ENCODE assay signal across 15 mouse cellular contexts in genomic region chr7:81131864-81132263, GRCm38 (mm10). TPM values are rescaled to one million over a fixed set of nuclear protein-coding genes. Genes with fewer than 3 reads are reported as not detected.
DNase-seq lines count a peak whose midpoint lies in the region; ATAC-seq and TF ChIP-seq lines count a peak whose summit lies in the region.
"Had no signal": no experiment of that assay in that cellular context is flagged by ENCODE, and none has a peak within 500 bp of the region (broad histone marks: within the 10 kb centered on the region; RNA-seq: fewer than 3 reads in every experiment).

No protein-coding gene starts in this region.

- H3K27ac ChIP-seq in heart, embryonic 11.5 days (ENCODE audit: low read depth, low read length) = no peak overlapping the region
- peak overlapping the region; percentile 84; the same call in 1 of the 2 replicates for H3K27ac ChIP-seq in heart, embryonic 13.5 days (replicated peaks)
- no peak overlapping the region for H3K27ac ChIP-seq in lung, embryonic 14.5 days (ENCODE audit: low read depth)
- no peak overlapping the region for H3K27ac ChIP-seq in midbrain, embryonic 14.5 days (replicated peaks; ENCODE audit: low read depth, low read length)
- H3K27ac ChIP-seq: hindbrain, embryonic 13.5 days; neural tube, embryonic 12.5 days had no signal

- WGBS in heart, embryonic 11.5 days (ENCODE audit: insufficient replicate concordance) = 68% methylated on average over 7 of the region's 7 CpGs
- WGBS in heart, embryonic 13.5 days = 74% methylated on average over 7 of the region's 7 CpGs
- 50% methylated on average over 7 of the region's 7 CpGs for WGBS in lung, embryonic 14.5 days
- 85% methylated on average over 7 of the region's 7 CpGs for WGBS in midbrain, embryonic 14.5 days

- H3K4me2 ChIP-seq in heart, embryonic 11.5 days = no peak overlapping the region
- H3K4me2 ChIP-seq in heart, embryonic 13.5 days = no peak overlapping the region
- no peak overlapping the region for H3K4me2 ChIP-seq in lung, embryonic 14.5 days
- no peak overlapping the region for H3K4me2 ChIP-seq in midbrain, embryonic 14.5 days (ENCODE audit: low read length)
- H3K4me2 ChIP-seq: hindbrain, embryonic 13.5 days; neural tube, embryonic 12.5 days had no signal

- DNase-seq in heart, adult 11 months = peak; percentile 99
- peak; percentile 27 for DNase-seq in embryo, embryonic 9.5 days (ENCODE audit: extremely low spot score)
- peak; percentile 29 for DNase-seq in lung, embryonic 14.5 days
- no peak for DNase-seq in layer of hippocampus, adult 18-20 months (ENCODE audit: low spot score in 2 of 2)
- DNase-seq in midbrain, embryonic 14.5 days = no peak
- no peak for DNase-seq in layer of hippocampus, adult 9-10 months (ENCODE audit: low spot score)
- DNase-seq: cerebellum, adult 9-10 months; thymus, adult 2 months had no signal

- H3K9me3 ChIP-seq in heart, embryonic 11.5 days (replicated peaks; ENCODE audit: control insufficient read depth, low read length) = peaks cover 5% of the 10 kb centered on the region; the same call in 1 of the 2 replicates
- H3K9me3 ChIP-seq in heart, embryonic 13.5 days = no peaks in the 10 kb centered on the region
- no peaks in the 10 kb centered on the region for H3K9me3 ChIP-seq in lung, embryonic 14.5 days (ENCODE audit: low read depth, low read length)
- 0 out of 2 replicates have a peak, but pooled peaks cover 5% of the 10 kb centered on the region for H3K9me3 ChIP-seq in midbrain, embryonic 14.5 days (ENCODE audit: control insufficient read depth, low read length)
- H3K9me3 ChIP-seq: G1E; hindbrain, embryonic 13.5 days; neural tube, embryonic 12.5 days had no signal

- H3K4me1 ChIP-seq in heart, embryonic 11.5 days (ENCODE audit: control insufficient read depth, insufficient read depth, low read length) = peaks cover 22% of the 10 kb centered on the region
- peaks cover 52% of the 10 kb centered on the region for H3K4me1 ChIP-seq in heart, embryonic 13.5 days
- H3K4me1 ChIP-seq in lung, embryonic 14.5 days (ENCODE audit: insufficient read depth) = peaks cover 3% of the 10 kb centered on the region
- 0 out of 2 replicates have a peak, but pooled peaks cover 2% of the 10 kb centered on the region for H3K4me1 ChIP-seq in midbrain, embryonic 14.5 days (ENCODE audit: control insufficient read depth, insufficient read depth, low read length)

- no peak overlapping the region for H3K9ac ChIP-seq in heart, embryonic 11.5 days (ENCODE audit: low read depth, low read length)
- H3K9ac ChIP-seq in heart, embryonic 13.5 days = no peak overlapping the region
- H3K9ac ChIP-seq in lung, embryonic 14.5 days = no peak overlapping the region
- no peak overlapping the region for H3K9ac ChIP-seq in midbrain, embryonic 14.5 days (replicated peaks; ENCODE audit: low read length)
- H3K9ac ChIP-seq: hindbrain, embryonic 13.5 days; neural tube, embryonic 12.5 days had no signal

- no peak for TF ChIP-seq CTCF in lung, embryonic 14.5 days (IDR thresholded peaks at IDR 0.05; ENCODE audit: low read depth)

- H3K27me3 ChIP-seq in heart, embryonic 11.5 days (ENCODE audit: control insufficient read depth, insufficient read depth, low read length) = no peaks in the 10 kb centered on the region
- no peaks in the 10 kb centered on the region for H3K27me3 ChIP-seq in heart, embryonic 13.5 days (replicated peaks)
- H3K27me3 ChIP-seq in lung, embryonic 14.5 days (ENCODE audit: insufficient read depth, low read length) = no peaks in the 10 kb centered on the region
- no peaks in the 10 kb centered on the region for H3K27me3 ChIP-seq in midbrain, embryonic 14.5 days (ENCODE audit: control insufficient read depth, insufficient read depth, low read length)
- H3K27me3 ChIP-seq: hindbrain, embryonic 13.5 days; neural tube, embryonic 12.5 days had no signal

- no peak overlapping the region for H3K4me3 ChIP-seq in heart, embryonic 11.5 days (ENCODE audit: low read depth, low read length)
- H3K4me3 ChIP-seq in heart, embryonic 13.5 days = no peak overlapping the region
- H3K4me3 ChIP-seq in lung, embryonic 14.5 days (ENCODE audit: low read depth, low read length) = no peak overlapping the region
- no peak overlapping the region for H3K4me3 ChIP-seq in midbrain, embryonic 14.5 days (replicated peaks; ENCODE audit: low read depth, low read length)
- H3K4me3 ChIP-seq: hindbrain, embryonic 13.5 days; neural tube, embryonic 12.5 days had no signal

- no peak for ATAC-seq in heart, embryonic 11.5 days (replicated peaks; ENCODE audit: insufficient number of reproducible peaks, low FRiP score, low TSS enrichment)
- no peak for ATAC-seq in heart, embryonic 13.5 days (ENCODE audit: extremely low read depth, insufficient number of reproducible peaks, low FRiP score, low TSS enrichment)
- no peak for ATAC-seq in lung, embryonic 14.5 days (ENCODE audit: insufficient read depth)
- no peak for ATAC-seq in midbrain, embryonic 14.5 days (ENCODE audit: low FRiP score, low TSS enrichment)

- H3K36me3 ChIP-seq in heart, embryonic 11.5 days (ENCODE audit: control insufficient read depth, insufficient read depth, low read length) = no peaks in the 10 kb centered on the region
- H3K36me3 ChIP-seq in heart, embryonic 13.5 days = no peaks in the 10 kb centered on the region
- no peaks in the 10 kb centered on the region for H3K36me3 ChIP-seq in lung, embryonic 14.5 days (ENCODE audit: insufficient read depth)
- no peaks in the 10 kb centered on the region for H3K36me3 ChIP-seq in midbrain, embryonic 14.5 days (ENCODE audit: control insufficient read depth, insufficient read depth, low read length)
- H3K36me3 ChIP-seq: G1E; hindbrain, embryonic 13.5 days; neural tube, embryonic 12.5 days had no signal

RNA-seq across cellular contexts. Expression of gene Slc28a1, which starts 17.3 kb away (rescaled TPM):
- polyA plus RNA-seq in heart, embryonic 11.5 days (2014; fragmentation: Nextera tagmentation; extraction: Ambion mirVana) = 0.07 and 0.14 TPM in 2 replicates
- 0.05 and 0.11 TPM in 2 replicates for polyA plus RNA-seq in heart, embryonic 13.5 days (2015; fragmentation: Nextera tagmentation; extraction: Ambion mirVana)
- polyA plus RNA-seq in lung, embryonic 14.5 days (2014; fragmentation: Nextera tagmentation; extraction: Ambion mirVana) = not detected in 2 replicates
- total RNA-seq in layer of hippocampus, adult 18-20 months (2021) = under 1 TPM in 1 of 2 experiments, not detected in 1; 0.10 TPM
- polyA plus RNA-seq in midbrain, embryonic 14.5 days (2014; fragmentation: Nextera tagmentation; extraction: Ambion mirVana) = not detected in 2 replicates
- total RNA-seq: G1E; layer of hippocampus, postnatal 25 days; megakaryocyte progenitor cell, adult 5-6 weeks had no signal
- polyA plus RNA-seq: G1E; hindbrain, embryonic 13.5 days; neural tube, embryonic 12.5 days had no signal

Comparison
In these comparisons a context has a peak if more than half of its experiments do, and no peak if none do; other contexts are left out.
1. DNase-seq: peak in heart, adult 11 months (single experiment), embryo, embryonic 9.5 days (single experiment) and lung, embryonic 14.5 days (single experiment); none in layer of hippocampus, adult 18-20 months (0 of 2), midbrain, embryonic 14.5 days (single experiment) and layer of hippocampus, adult 9-10 months (single experiment).